Comparison of ENCODE assay signal across 20 mouse cellular contexts in the genomic region with DNA sequence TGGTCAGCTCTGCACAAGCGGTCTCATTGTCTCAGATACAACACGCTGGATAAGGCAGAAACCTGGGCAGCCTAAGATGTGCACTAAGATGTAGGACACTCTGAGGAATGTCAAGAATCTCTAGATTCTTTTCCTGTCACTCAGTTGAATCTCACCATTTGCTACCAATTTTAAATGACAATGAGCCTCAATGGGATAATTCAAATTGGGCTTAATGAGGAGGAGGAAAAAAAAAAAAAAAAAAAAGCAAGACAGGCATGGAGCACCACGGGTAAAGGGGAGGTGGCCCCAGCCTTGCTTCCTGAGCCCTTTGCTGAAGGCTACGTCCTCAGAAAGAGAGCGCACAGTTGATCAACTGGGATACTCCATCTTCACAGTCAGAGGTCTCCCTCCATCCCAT.
DNase-seq lines count a peak whose midpoint lies in the region; ATAC-seq and TF ChIP-seq lines count a peak whose summit lies in the region.
"Had no signal": no experiment of that assay in that cellular context is flagged by ENCODE, and none has a peak within 500 bp of the region (broad histone marks: within the 10 kb centered on the region; RNA-seq: fewer than 3 reads in every experiment).

No protein-coding gene starts in this region.

- H3K4me3 ChIP-seq in gastrocnemius, adult 2 months, result no peak overlapping the region
- peak overlapping the region; percentile 40; the same call in 1 of the 2 replicates for H3K4me3 ChIP-seq in G1E (ENCODE audit: low read depth, low read length)
- no peak overlapping the region for H3K4me3 ChIP-seq in embryonic facial prominence, embryonic 10.5 days
- no peak overlapping the region for H3K4me3 ChIP-seq in kidney, adult 2 months (ENCODE audit: insufficient read depth, low read depth, low read length)
- H3K4me3 ChIP-seq: embryonic facial prominence, embryonic 13.5 days; heart, embryonic 12.5 days; hindbrain, embryonic 15.5 days had no signal

- no peak for ATAC-seq in G1E (ENCODE audit: extremely low read depth, insufficient number of reproducible peaks, low FRiP score, poor library complexity, severe bottlenecking)
- ATAC-seq: inflammation-experienced regulatory T-cells, adult 6 months; intestine, postnatal 0 days had no signal

- WGBS in embryonic facial prominence, embryonic 10.5 days, result 44% methylated on average over 5 of the region's 5 CpGs
- 89% methylated on average over 5 of the region's 5 CpGs for WGBS in kidney, adult 2 months

- no peak for TF ChIP-seq POLR2A in kidney, adult 2 months (IDR thresholded peaks at IDR 0.05; ENCODE audit: low read depth, low read length)

- H3K36me3 ChIP-seq in G1E (replicated peaks), result no peaks in the 10 kb centered on the region
- no peaks in the 10 kb centered on the region for H3K36me3 ChIP-seq in embryonic facial prominence, embryonic 10.5 days (replicated peaks)
- no peaks in the 10 kb centered on the region for H3K36me3 ChIP-seq in kidney, adult 2 months (ENCODE audit: control insufficient read depth, insufficient read depth, low read length)
- H3K36me3 ChIP-seq: embryonic facial prominence, embryonic 13.5 days; heart, embryonic 12.5 days had no signal

- peaks cover 26% of the 10 kb centered on the region for H3K27me3 ChIP-seq in G1E (ENCODE audit: insufficient read depth, low read length)
- H3K27me3 ChIP-seq in embryonic facial prominence, embryonic 10.5 days (replicated peaks; ENCODE audit: low read depth, poor library complexity, severe bottlenecking), result peaks cover 19% of the 10 kb centered on the region
- H3K27me3 ChIP-seq in kidney, adult 2 months (replicated peaks; ENCODE audit: control insufficient read depth, insufficient read depth, low read length), result no peaks in the 10 kb centered on the region
- H3K27me3 ChIP-seq: CH12.LX had no signal

- H3K4me1 ChIP-seq in G1E (ENCODE audit: insufficient read depth, low read depth, low read length), result peaks cover 56% of the 10 kb centered on the region
- peaks cover 64% of the 10 kb centered on the region for H3K4me1 ChIP-seq in embryonic facial prominence, embryonic 10.5 days
- H3K4me1 ChIP-seq in kidney, adult 2 months (ENCODE audit: control insufficient read depth, insufficient read depth, low read length), result no peaks in the 10 kb centered on the region

- TF ChIP-seq CTCF in gastrocnemius, adult 2 months (IDR thresholded peaks at IDR 0.05), result no peak
- no peak for TF ChIP-seq CTCF in G1E (IDR thresholded peaks at IDR 0.05; ENCODE audit: low read depth, low read length)
- no peak for TF ChIP-seq CTCF in kidney, adult 2 months (conservative IDR thresholded peaks at IDR 0.05; ENCODE audit: insufficient read depth, insufficient read length, low read depth, low read length)

- no peaks in the 10 kb centered on the region for H3K9me3 ChIP-seq in G1E (replicated peaks)
- H3K9me3 ChIP-seq in embryonic facial prominence, embryonic 10.5 days, result no peaks in the 10 kb centered on the region
- H3K9me3 ChIP-seq: embryonic facial prominence, embryonic 13.5 days; heart, embryonic 12.5 days; hindbrain, embryonic 15.5 days had no signal

- no peak for DNase-seq in gastrocnemius, adult 2 months
- DNase-seq in gastrocnemius, adult 18-20 months (ENCODE audit: low spot score), result no peak
- peak; percentile 37 for DNase-seq in retina, postnatal 1 day
- no peak for DNase-seq in retina, embryonic 14.5 days (ENCODE audit: low spot score)
- DNase-seq in G1E (ENCODE audit: low spot score), result no peak
- no peak for DNase-seq in embryonic facial prominence, embryonic 10.5 days (ENCODE audit: low spot score)
- no peak for DNase-seq in ovary, adult 18-20 months (ENCODE audit: low spot score)
- no peak for DNase-seq in kidney, adult 2 months
- DNase-seq: adrenal gland, adult 2 months; adrenal gland, postnatal 25 days; cerebellum, adult 2 months; cerebellum, postnatal 10 days; gastrocnemius, postnatal 14 days; kidney, adult 9 months had no signal

- intact Hi-C loops in gastrocnemius, adult 2 months (cut with DNase I), result loop anchor here (5.0 kb wide), 1 partner anchor 301 kb away; no protein-coding TSS in a partner anchor

- peak overlapping the region; percentile 79 for H3K27ac ChIP-seq in gastrocnemius, adult 2 months
- H3K27ac ChIP-seq in embryonic facial prominence, embryonic 10.5 days (replicated peaks), result peak overlapping the region; percentile 40
- H3K27ac ChIP-seq in kidney, adult 2 months (ENCODE audit: insufficient read depth, low read depth, low read length), result no peak overlapping the region
- H3K27ac ChIP-seq: embryonic facial prominence, embryonic 13.5 days; hindbrain, embryonic 15.5 days had no signal
